Mouse (Mus musculus) brain, embryonic 14.5 days (tissue): Measurements from ENCODE around the gene Galnt10.

Experiments
- CTCF ChIP-seq: fragments of 200-500 bp; IDR thresholded peaks from 2 replicates; pipeline ENCODE4 v1.5.1; 2012; ENCODE audit warnings: inconsistent platforms, mild to moderate bottlenecking, moderate library complexity, borderline replicate concordance; ENCODE audit not compliant: insufficient read depth, insufficient read length; ENCODE audit errors: extremely low read depth
- POLR2A ChIP-seq: fragments of 200-500 bp; IDR thresholded peaks from 2 replicates; pipeline ENCODE4 v1.6.1; 2012; ENCODE audit warnings: mild to moderate bottlenecking, inconsistent platforms, borderline replicate concordance; ENCODE audit not compliant: poor library complexity, insufficient read depth, insufficient read length, severe bottlenecking; ENCODE audit errors: extremely low read depth

DNA sequence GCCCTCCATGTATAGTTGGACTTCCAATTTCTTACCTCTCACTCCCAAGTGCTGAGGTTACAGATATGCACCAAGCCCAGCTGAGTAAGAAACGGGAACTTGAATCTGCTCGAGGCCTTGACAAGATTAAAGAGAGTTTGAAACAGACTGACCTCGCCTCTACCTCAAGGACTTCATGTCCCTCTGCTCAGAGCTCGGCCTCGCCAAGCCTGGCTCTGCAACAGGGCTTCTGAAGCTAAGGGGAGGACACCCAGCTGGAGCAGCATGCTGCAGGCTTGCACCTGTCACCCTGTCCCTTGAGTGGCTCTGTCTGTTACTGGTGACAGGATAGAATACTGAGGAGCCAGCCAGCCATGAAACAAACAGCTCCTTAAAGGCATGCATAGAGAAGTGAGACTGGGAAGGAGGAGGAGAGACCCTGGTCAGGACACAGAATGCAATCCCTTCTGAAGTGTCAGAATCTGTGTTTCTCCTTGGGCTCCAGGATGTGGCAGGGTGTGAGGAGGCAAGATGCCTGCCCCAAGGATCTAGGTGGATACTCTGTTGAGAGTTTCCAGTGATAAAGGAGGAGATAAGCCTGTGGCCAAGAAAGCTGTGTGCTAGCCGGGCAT is 11.2 kb upstream of the Galnt10 start:
- TF ChIP-seq POLR2A (no peak), CTCF (no peak)
